Mouse (Mus musculus) C2C12 (cell line): ENCODE results near the gene Trex1.

Experiments
- CTCF ChIP-seq: IDR thresholded peaks from one replicate; pipeline ENCODE4 v1.5.1; 2011; ENCODE audit not compliant: control insufficient read depth, insufficient read depth, insufficient read length
- MAX ChIP-seq: IDR thresholded peaks from one replicate; pipeline ENCODE4 v1.6.1; 2011; ENCODE audit warnings: mild to moderate bottlenecking, control low read depth
- MYOD1 ChIP-seq: IDR thresholded peaks from one replicate; pipeline ENCODE4 v1.6.1; 2011; ENCODE audit warnings: low read depth; ENCODE audit not compliant: control insufficient read depth, insufficient read length

DNA sequence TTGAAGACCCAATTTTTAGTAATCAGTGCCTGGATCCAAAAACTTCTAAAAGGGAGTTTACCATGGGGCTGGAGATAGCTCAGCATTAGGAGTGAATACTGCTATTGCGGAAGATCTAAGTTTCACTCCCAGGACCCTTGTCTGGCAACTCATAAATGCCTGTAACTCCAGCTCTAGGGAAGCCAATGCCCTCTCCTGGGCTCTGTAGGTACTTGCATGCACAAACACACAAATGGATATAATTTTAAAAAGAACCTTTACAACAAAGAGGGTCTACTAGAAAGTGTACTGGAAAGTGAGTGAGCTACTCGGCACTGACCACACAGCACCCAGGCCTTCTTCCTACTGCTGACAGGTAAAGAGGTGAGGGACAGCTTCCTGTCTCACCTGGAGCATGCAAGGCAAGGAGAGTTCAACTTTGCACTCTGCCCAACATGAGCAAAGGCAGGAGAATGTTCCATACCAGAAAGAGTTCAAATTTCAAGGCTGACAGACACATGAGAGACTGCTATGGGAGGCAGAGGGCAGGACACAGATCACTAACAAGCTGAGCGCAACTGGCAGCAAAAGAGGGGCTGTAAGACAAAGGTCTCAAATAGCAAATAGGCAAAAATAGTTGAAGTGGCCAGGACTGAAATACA, 8.7 kb upstream of the Trex1 start:
- TF ChIP-seq MYOD1 (no peak), CTCF (no peak), MAX (no peak)
